Mouse (Mus musculus) erythroblast, embryonic 14.5 days (primary cell): ENCODE measurements around the gene Tead1. TPM values are rescaled to one million over a fixed set of nuclear protein-coding genes. Genes with fewer than 3 reads are reported as not detected.

Experiments used
- H3K27me3 ChIP-seq: 2 replicates; pipeline ENCODE4 v1.6.1; 2012; ENCODE audit warnings: inconsistent platforms; ENCODE audit not compliant: control insufficient read depth
- H3K36me3 ChIP-seq: 2 replicates; pipeline ENCODE4 v1.6.1; 2012; ENCODE audit warnings: mild to moderate bottlenecking, inconsistent platforms; ENCODE audit not compliant: control insufficient read depth
- H3K4me1 ChIP-seq: 2 replicates; pipeline ENCODE4 v1.6.1; 2012; ENCODE audit warnings: inconsistent platforms; ENCODE audit not compliant: control insufficient read depth
- H3K4me3 ChIP-seq: replicated peaks from 2 replicates; pipeline ENCODE3; 2012; ENCODE audit warnings: moderate library complexity, mild to moderate bottlenecking, inconsistent platforms
- H3K9me3 ChIP-seq: 2 replicates; pipeline ENCODE4 v1.6.1; 2012; ENCODE audit warnings: low read length, inconsistent platforms, mixed read lengths; ENCODE audit not compliant: control insufficient read depth
- GATA1 ChIP-seq: IDR thresholded peaks from 2 replicates; pipeline ENCODE4 v1.6.1; 2012; ENCODE audit warnings: low read length, inconsistent platforms, mixed read lengths
- TAL1 ChIP-seq: IDR thresholded peaks from 3 replicates; pipeline ENCODE4 v1.6.1; 2012; ENCODE audit warnings: low read length, inconsistent platforms, mixed read lengths
- polyA plus RNA-seq: library from polyadenylated mRNA; stranded (reverse); fragments of >175 nt; gene quantifications from 2 replicates; pipeline ENCODE4 v1.2.3, GENCODE M21; 2012

Tead1 gene
- polyA plus RNA-seq, 1 experiment: not detected

- Histone ChIP-seq H3K27me3 (no peaks in the 10 kb centered on the region), H3K4me3 (no peak overlapping the region), H3K36me3 (no peaks in the 10 kb centered on the region), H3K9me3 (no peaks in the 10 kb centered on the region), H3K4me1 (no peaks in the 10 kb centered on the region)
- TF ChIP-seq TAL1 (no peak), GATA1 (no peak)
Observed at GRCm38 (mm10) chr7:112828696-112829022, 149.5 kb downstream of the Tead1 start.

- Histone ChIP-seq H3K4me3 (no peak overlapping the region), H3K27me3 (no peaks in the 10 kb centered on the region), H3K9me3 (no peaks in the 10 kb centered on the region), H3K4me1 (no peaks in the 10 kb centered on the region), H3K36me3 (no peaks in the 10 kb centered on the region)
- TF ChIP-seq TAL1 (no peak), GATA1 (no peak)
Observed at GRCm38 (mm10) chr7:112830946-112831345, 151.8 kb downstream of the Tead1 start.

GRCm38 (mm10) chr7:112831446-112831845 is 152.3 kb downstream of the Tead1 start:
- TF ChIP-seq GATA1 (no peak), TAL1 (no peak)
- Histone ChIP-seq H3K4me3 (no peak overlapping the region), H3K36me3 (no peaks in the 10 kb centered on the region), H3K9me3 (no peaks in the 10 kb centered on the region), H3K4me1 (no peaks in the 10 kb centered on the region), H3K27me3 (no peaks in the 10 kb centered on the region)

- Histone ChIP-seq H3K36me3 (no peaks in the 10 kb centered on the region), H3K4me3 (no peak overlapping the region), H3K9me3 (no peaks in the 10 kb centered on the region), H3K4me1 (no peaks in the 10 kb centered on the region), H3K27me3 (no peaks in the 10 kb centered on the region)
- no peak for TF ChIP-seq TAL1
- no peak for TF ChIP-seq GATA1
Observed at GRCm38 (mm10) chr7:112833132-112833531, 154.0 kb downstream of the Tead1 start.

- TF ChIP-seq TAL1: no peak
- no peak for TF ChIP-seq GATA1
- no peaks in the 10 kb centered on the region for H3K27me3 ChIP-seq
- H3K4me3 ChIP-seq: no peak overlapping the region
- no peaks in the 10 kb centered on the region for H3K36me3 ChIP-seq
- no peaks in the 10 kb centered on the region for H3K4me1 ChIP-seq
- H3K9me3 ChIP-seq: no peaks in the 10 kb centered on the region
Observed at GRCm38 (mm10) chr7:112836076-112836475, 157.0 kb downstream of the Tead1 start.

GRCm38 (mm10) chr7:112838131-112838530 is 159.0 kb downstream of the Tead1 start:
- Histone ChIP-seq H3K4me3 (no peak overlapping the region), H3K27me3 (no peaks in the 10 kb centered on the region), H3K36me3 (no peaks in the 10 kb centered on the region), H3K9me3 (no peaks in the 10 kb centered on the region), H3K4me1 (no peaks in the 10 kb centered on the region)
- TF ChIP-seq TAL1 (no peak), GATA1 (no peak)

- Histone ChIP-seq H3K27me3 (no peaks in the 10 kb centered on the region), H3K9me3 (no peaks in the 10 kb centered on the region), H3K4me3 (no peak overlapping the region), H3K4me1 (no peaks in the 10 kb centered on the region), H3K36me3 (no peaks in the 10 kb centered on the region)
- TF ChIP-seq TAL1 (no peak), GATA1 (no peak)
Observed at GRCm38 (mm10) chr7:112840351-112840750, 161.2 kb downstream of the Tead1 start.

- TF ChIP-seq TAL1 (no peak), GATA1 (no peak)
- Histone ChIP-seq H3K27me3 (no peaks in the 10 kb centered on the region), H3K9me3 (no peaks in the 10 kb centered on the region), H3K4me1 (no peaks in the 10 kb centered on the region), H3K36me3 (no peaks in the 10 kb centered on the region), H3K4me3 (no peak overlapping the region)
Observed at GRCm38 (mm10) chr7:112840890-112841289, 161.8 kb downstream of the Tead1 start.

- Histone ChIP-seq H3K27me3 (no peaks in the 10 kb centered on the region), H3K36me3 (no peaks in the 10 kb centered on the region), H3K9me3 (no peaks in the 10 kb centered on the region), H3K4me1 (no peaks in the 10 kb centered on the region), H3K4me3 (no peak overlapping the region)
- TF ChIP-seq TAL1 (no peak), GATA1 (no peak)
Observed at GRCm38 (mm10) chr7:112841484-112841883, 162.4 kb downstream of the Tead1 start.

- Histone ChIP-seq H3K27me3 (no peaks in the 10 kb centered on the region), H3K36me3 (no peaks in the 10 kb centered on the region), H3K9me3 (no peaks in the 10 kb centered on the region), H3K4me3 (no peak overlapping the region), H3K4me1 (no peaks in the 10 kb centered on the region)
- TF ChIP-seq GATA1: no peak
- TF ChIP-seq TAL1: no peak
Observed at GRCm38 (mm10) chr7:112841886-112842285, 162.8 kb downstream of the Tead1 start.
